Mouse (Mus musculus): Measurements from ENCODE around the gene Caly.

DNA sequence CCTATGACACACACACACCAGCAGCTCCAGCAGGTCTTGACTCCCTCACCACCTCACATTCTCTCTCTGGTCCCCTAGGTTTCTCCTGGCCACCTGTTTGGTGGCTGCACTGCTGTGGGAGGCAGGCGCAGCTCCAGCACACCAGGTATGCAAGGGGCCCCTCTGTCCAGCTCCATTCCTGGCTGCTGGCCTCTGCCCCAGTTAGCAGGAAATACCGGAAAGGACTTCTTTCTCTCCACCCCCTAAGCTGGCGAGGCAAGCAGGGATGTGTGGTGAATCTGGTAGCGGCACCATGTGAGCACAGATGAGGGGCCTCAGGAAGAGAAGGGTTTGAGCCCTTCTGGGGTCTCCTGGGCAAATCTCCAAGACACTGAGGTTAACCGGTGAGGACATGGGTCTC lies 12.6 kb upstream of the Caly start:
- TF ChIP-seq CTCF (IDR thresholded peaks at IDR 0.05; ENCODE audit: insufficient read depth, low read depth, low read length) (no peak), POLR2A (IDR thresholded peaks at IDR 0.05; ENCODE audit: insufficient read depth, low read depth, low read length) (no peak)
